Mouse (Mus musculus): ENCODE measurements around the gene BC030499.

- TF ChIP-seq CTCF (IDR thresholded peaks at IDR 0.05; ENCODE audit: low read depth, low read length) (no peak), TAL1 (conservative IDR thresholded peaks at IDR 0.05; ENCODE audit: low read depth, low read length) (no peak), GATA1 (IDR thresholded peaks at IDR 0.05; ENCODE audit: borderline replicate concordance, low read length) (no peak)
These were observed 45.4 kb upstream of the BC030499 start for GRCm38 (mm10) chr11:78245261-78245626.
